Mouse (Mus musculus): Measurements from ENCODE around the gene Tepp. TPM values are rescaled to one million over a fixed set of nuclear protein-coding genes. Genes with fewer than 3 reads are reported as not detected.

Tepp gene
- total RNA-seq (2022) = not detected

- no peak for DNase-seq (ENCODE audit: low spot score in 2 of 2)
Measured at GRCm38 (mm10) chr8:95310342-95310970, at the start of gene Tepp. TSS of gene Tepp (plus strand) at chr8:95310566.

- no peak for DNase-seq (ENCODE audit: low spot score in 2 of 2)
Measured at GRCm38 (mm10) chr8:95262181-95262580, 48.2 kb upstream of the Tepp start.

GRCm38 (mm10) chr8:95270501-95270900 lies 39.9 kb upstream of the Tepp start:
- no peak for DNase-seq (ENCODE audit: low spot score in 2 of 2)

GRCm38 (mm10) chr8:95271841-95272240 lies 38.5 kb upstream of the Tepp start:
- no peak for DNase-seq (ENCODE audit: low spot score in 2 of 2)

GRCm38 (mm10) chr8:95272871-95273270 lies 37.5 kb upstream of the Tepp start:
- DNase-seq (ENCODE audit: low spot score in 2 of 2) = no peak

GRCm38 (mm10) chr8:95281493-95281892 lies 28.9 kb upstream of the Tepp start:
- DNase-seq (ENCODE audit: low spot score in 2 of 2) = no peak

GRCm38 (mm10) chr8:95289066-95289650 lies 21.2 kb upstream of the Tepp start:
- no peak for DNase-seq (ENCODE audit: low spot score in 2 of 2)

- DNase-seq (ENCODE audit: low spot score in 2 of 2) = no peak
Measured at GRCm38 (mm10) chr8:95293172-95293571, 17.2 kb upstream of the Tepp start.

GRCm38 (mm10) chr8:95293891-95294290 lies 16.5 kb upstream of the Tepp start:
- no peak for DNase-seq (ENCODE audit: low spot score in 2 of 2)

- no peak for DNase-seq (ENCODE audit: low spot score in 2 of 2)
Measured at GRCm38 (mm10) chr8:95302410-95302809, 8.0 kb upstream of the Tepp start.

GRCm38 (mm10) chr8:95305526-95305925 lies 4.8 kb upstream of the Tepp start:
- no peak for DNase-seq (ENCODE audit: low spot score in 2 of 2)

- no peak for DNase-seq (ENCODE audit: low spot score in 2 of 2)
Measured at GRCm38 (mm10) chr8:95306431-95306830, 3.9 kb upstream of the Tepp start, which contains the start of gene Cngb1. TSS of gene Cngb1 (minus strand) at chr8:95306585.

GRCm38 (mm10) chr8:95312836-95313235 lies 2.5 kb downstream of the Tepp start:
- DNase-seq (ENCODE audit: low spot score in 2 of 2) = no peak

- DNase-seq (ENCODE audit: low spot score in 2 of 2) = no peak
Measured at GRCm38 (mm10) chr8:95313857-95314256, 3.5 kb downstream of the Tepp start.

- no peak for DNase-seq (ENCODE audit: low spot score in 2 of 2)
Measured at GRCm38 (mm10) chr8:95314707-95315106, 4.3 kb downstream of the Tepp start.

GRCm38 (mm10) chr8:95315350-95315749 lies 5.0 kb downstream of the Tepp start:
- DNase-seq (ENCODE audit: low spot score in 2 of 2) = no peak

GRCm38 (mm10) chr8:95320224-95321139 lies 10.1 kb downstream of the Tepp start:
- DNase-seq (ENCODE audit: low spot score in 2 of 2) = no peak

GRCm38 (mm10) chr8:95323201-95323600 lies 12.8 kb downstream of the Tepp start:
- no peak for DNase-seq (ENCODE audit: low spot score in 2 of 2)

- no peak for DNase-seq (ENCODE audit: low spot score in 2 of 2)
Measured at GRCm38 (mm10) chr8:95324646-95325045, 14.3 kb downstream of the Tepp start.

GRCm38 (mm10) chr8:95326822-95327221 lies 16.5 kb downstream of the Tepp start:
- DNase-seq (ENCODE audit: low spot score in 2 of 2) = no peak

- DNase-seq (ENCODE audit: low spot score in 2 of 2) = no peak
Measured at GRCm38 (mm10) chr8:95327866-95328465, 17.6 kb downstream of the Tepp start.

GRCm38 (mm10) chr8:95330367-95330766 lies 20.0 kb downstream of the Tepp start:
- DNase-seq (ENCODE audit: low spot score in 2 of 2) = no peak
